Mouse (Mus musculus): Measurements from ENCODE around the gene Ptf1a.

GRCm38 (mm10) chr2:19431614-19432323, 13.7 kb upstream of the Ptf1a start:
- TF ChIP-seq CTCF (IDR thresholded peaks at IDR 0.05; ENCODE audit: low read depth, low read length) = no peak
- TF ChIP-seq POLR2A (IDR thresholded peaks at IDR 0.05; ENCODE audit: borderline replicate concordance, low read depth, low read length) = no peak
